ENCODE assay signal across 9 mouse cellular contexts in the genomic region with DNA sequence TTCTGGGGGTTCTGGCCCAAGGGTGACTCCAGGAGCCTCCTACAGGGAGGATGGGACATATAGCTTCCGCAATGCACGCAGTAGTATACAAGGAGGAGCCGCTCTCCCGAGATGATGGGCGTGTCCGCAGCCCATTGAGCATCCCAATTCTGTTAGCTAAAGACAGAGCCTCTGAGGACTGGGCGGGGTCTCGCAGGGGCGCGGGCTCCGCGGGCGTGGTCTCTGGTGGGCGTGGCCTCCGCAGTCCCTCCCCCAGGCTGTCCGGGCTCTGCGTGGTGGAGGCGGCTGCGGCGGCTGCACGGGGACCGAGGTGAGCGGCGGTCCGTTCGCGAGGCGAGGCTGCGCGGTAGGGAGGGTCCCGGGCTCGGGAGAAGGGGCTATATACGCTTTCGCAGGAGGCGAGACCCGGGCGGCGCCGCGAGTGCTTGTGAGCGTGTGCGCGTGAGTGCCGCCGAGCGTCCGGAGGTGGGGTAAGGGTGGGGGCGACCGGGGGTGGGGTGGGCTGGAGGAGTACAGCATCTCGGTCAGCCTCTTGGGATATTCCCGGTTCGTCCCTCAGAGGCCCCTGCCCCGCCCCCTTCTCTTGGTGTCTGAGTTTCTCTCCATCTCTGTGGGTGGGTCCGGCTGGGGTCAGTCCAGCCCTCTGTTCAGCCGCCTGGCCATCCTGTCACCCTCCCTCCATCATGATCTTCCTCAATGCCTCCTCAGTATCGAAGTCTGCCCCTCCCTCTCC. TPM values are rescaled to one million over a fixed set of nuclear protein-coding genes. Genes with fewer than 3 reads are reported as not detected.
A peak's percentile ranks its signal among the peaks of the same experiment; 100 is the strongest.
DNase-seq lines count a peak whose midpoint lies in the region; ATAC-seq lines count a peak whose summit lies in the region.
"Had no signal": no experiment of that assay in that cellular context is flagged by ENCODE, and none has a peak within 500 bp of the region (broad histone marks: within the 10 kb centered on the region; RNA-seq: fewer than 3 reads in every experiment).

No protein-coding gene starts in this region.

- H3K4me3 ChIP-seq in forebrain, embryonic 11.5 days (ENCODE audit: low read depth, low read length), result peak overlapping the region; percentile 48
- H3K4me3 ChIP-seq in megakaryocyte, embryonic 14.5 days (replicated peaks), result peak overlapping the region; percentile 86

- peak; percentile 95 for DNase-seq in ES-CJ7 (ENCODE audit: low read depth, low spot score)
- DNase-seq in adrenal gland, adult 2 months, result peak; percentile 80
- DNase-seq in forebrain, embryonic 11.5 days (ENCODE audit: low spot score), result peak; percentile 94
- DNase-seq in heart, postnatal 25 days (ENCODE audit: low spot score), result peak; percentile 57
- peak; percentile 38 to 68 for DNase-seq in left cerebral cortex, postnatal 14 days (ENCODE audit: low spot score in 2 of 2)
- peak; percentile 52 for DNase-seq in right cerebral cortex, postnatal 25 days
- DNase-seq in yolk sac, embryonic 10.5 days (ENCODE audit: low spot score), result peak; percentile 85

- peaks cover 12% of the 10 kb centered on the region; the same call in 1 of the 2 replicates for H3K4me1 ChIP-seq in forebrain, embryonic 11.5 days (replicated peaks; ENCODE audit: control insufficient read depth, insufficient read depth, low read length)
- H3K4me1 ChIP-seq in megakaryocyte, embryonic 14.5 days, result peaks cover 10% of the 10 kb centered on the region

- peaks cover 12% of the 10 kb centered on the region for H3K27me3 ChIP-seq in forebrain, embryonic 11.5 days (ENCODE audit: control insufficient read depth, insufficient read depth, low read length)
- H3K27me3 ChIP-seq in megakaryocyte, embryonic 14.5 days (replicated peaks), result peaks cover 84% of the 10 kb centered on the region

- under 1% methylated on average over 56 of the region's 56 CpGs for WGBS in forebrain, embryonic 11.5 days

- intact Hi-C loops in heart, postnatal 25 days (cut with DNase I), result no loop called here
- intact Hi-C loops in left cerebral cortex, postnatal 14 days (cut with DNase I), result no loop called here

- H3K36me3 ChIP-seq in forebrain, embryonic 11.5 days (ENCODE audit: control insufficient read depth, insufficient read depth, low read length), result no peaks in the 10 kb centered on the region
- no peaks in the 10 kb centered on the region for H3K36me3 ChIP-seq in megakaryocyte, embryonic 14.5 days (replicated peaks; ENCODE audit: low read length)

- no peak overlapping the region for H3K27ac ChIP-seq in forebrain, embryonic 11.5 days (ENCODE audit: low read depth, low read length)

- peak overlapping the region; percentile 51 for H3K9ac ChIP-seq in forebrain, embryonic 11.5 days (ENCODE audit: low read length)

- peak overlapping the region; percentile 83 for H3K4me2 ChIP-seq in forebrain, embryonic 11.5 days (ENCODE audit: low read depth, low read length, severe bottlenecking)

- peak; percentile 91 for ATAC-seq in forebrain, embryonic 11.5 days (replicated peaks; ENCODE audit: low FRiP score)

- no peaks in the 10 kb centered on the region for H3K9me3 ChIP-seq in forebrain, embryonic 11.5 days (ENCODE audit: control insufficient read depth, low read length)
- H3K9me3 ChIP-seq in megakaryocyte, embryonic 14.5 days, result no peaks in the 10 kb centered on the region

RNA-seq across cellular contexts. Expression of a gene that starts 6.3 kb away (rescaled TPM):
- 1 to 10 TPM; 7.0 to 9.4 TPM for total RNA-seq in adrenal gland, adult 2 months (2021)
- 15.7 and 26.7 TPM in 2 replicates for polyA plus RNA-seq in adrenal gland, adult 2 months (2012; rRNA removed)
- 10.0 and 12.3 TPM in 2 replicates for polyA plus RNA-seq in forebrain, embryonic 11.5 days (2014; fragmentation: Nextera tagmentation; extraction: Ambion mirVana)
- total RNA-seq in heart, postnatal 25 days (2021), result 1 to 10 TPM; 3.1 to 3.4 TPM
- total RNA-seq in left cerebral cortex, postnatal 14 days (2021), result 10 to 100 TPM; 11.9 to 13.7 TPM
- polyA plus RNA-seq in megakaryocyte, embryonic 14.5 days (2012; ENCODE audit: insufficient read depth, low replicate concordance), result 6.3 and 8.8 TPM in 2 replicates

RNA-seq across cellular contexts. Expression of a gene that starts 56.7 kb away (rescaled TPM):
- total RNA-seq in adrenal gland, adult 2 months (2021), result under 1 TPM; 0.43 to 0.93 TPM
- polyA plus RNA-seq in adrenal gland, adult 2 months (2012; rRNA removed), result 0.90 and 1.00 TPM in 2 replicates
- polyA plus RNA-seq in forebrain, embryonic 11.5 days (2014; fragmentation: Nextera tagmentation; extraction: Ambion mirVana), result 1.1 and 1.7 TPM in 2 replicates
- total RNA-seq in heart, postnatal 25 days (2021), result 1 to 10 TPM in 1 of 2 experiments, under 1 TPM in 1; 0.55 to 1.1 TPM
- total RNA-seq in left cerebral cortex, postnatal 14 days (2021), result under 1 TPM in 1 of 2 experiments, not detected in 1; 0.40 TPM
- 0.91 TPM in 1 of 2 replicates, not detected in the other for polyA plus RNA-seq in megakaryocyte, embryonic 14.5 days (2012; ENCODE audit: insufficient read depth, low replicate concordance)
- total RNA-seq: hematopoietic stem cell, adult 5-6 weeks had no signal
